Mouse (Mus musculus): ENCODE measurements around the gene Ggct. TPM values are rescaled to one million over a fixed set of nuclear protein-coding genes. Genes with fewer than 3 reads are reported as not detected.

The Ggct gene
- polyA plus RNA-seq, 1 experiment from 2014 or later = 6.3 TPM

DNA sequence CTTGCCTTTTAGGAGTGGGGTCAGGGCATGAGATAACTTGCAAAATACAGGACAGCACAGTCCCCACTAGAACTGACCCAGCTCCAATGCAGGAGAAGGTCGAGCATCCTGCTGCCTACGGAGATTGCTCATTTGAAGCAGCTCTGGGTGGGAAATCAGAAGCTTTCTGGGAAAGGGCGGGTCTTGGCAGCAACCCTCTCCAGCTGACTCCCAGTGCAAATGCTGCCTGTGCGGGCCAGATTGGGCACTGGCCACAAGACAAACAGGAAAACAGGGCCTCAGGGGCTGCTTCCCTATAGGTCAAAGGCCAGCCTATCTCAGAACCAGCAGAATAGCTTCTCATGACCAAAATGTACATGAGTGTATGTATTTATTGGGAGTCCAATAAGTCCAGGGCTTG is 53.1 kb downstream of the Ggct start:
- Histone ChIP-seq H3K9me3 (replicated peaks; ENCODE audit: control insufficient read depth, low read length) (no peaks in the 10 kb centered on the region), H3K36me3 (ENCODE audit: control insufficient read depth, insufficient read depth, low read length) (no peaks in the 10 kb centered on the region), H3K4me3 (ENCODE audit: low read depth, low read length) (no peak overlapping the region), H3K9ac (ENCODE audit: low read depth, low read length) (no peak overlapping the region), H3K27me3 (ENCODE audit: control insufficient read depth, insufficient read depth, low read length) (peaks cover 26% of the 10 kb centered on the region), H3K4me2 (no peak overlapping the region), H3K27ac (ENCODE audit: low read depth, low read length) (no peak overlapping the region), H3K4me1 (ENCODE audit: control insufficient read depth, insufficient read depth, low read length) (peaks cover 8% of the 10 kb centered on the region; the same call in 1 of the 2 replicates)
- no peak; the same call in 1 of the 2 replicates for ATAC-seq (replicated peaks; ENCODE audit: insufficient number of reproducible peaks, low FRiP score, low TSS enrichment)
- WGBS (ENCODE audit: insufficient replicate concordance) = 56% methylated on average over 4 of the region's 4 CpGs

DNA sequence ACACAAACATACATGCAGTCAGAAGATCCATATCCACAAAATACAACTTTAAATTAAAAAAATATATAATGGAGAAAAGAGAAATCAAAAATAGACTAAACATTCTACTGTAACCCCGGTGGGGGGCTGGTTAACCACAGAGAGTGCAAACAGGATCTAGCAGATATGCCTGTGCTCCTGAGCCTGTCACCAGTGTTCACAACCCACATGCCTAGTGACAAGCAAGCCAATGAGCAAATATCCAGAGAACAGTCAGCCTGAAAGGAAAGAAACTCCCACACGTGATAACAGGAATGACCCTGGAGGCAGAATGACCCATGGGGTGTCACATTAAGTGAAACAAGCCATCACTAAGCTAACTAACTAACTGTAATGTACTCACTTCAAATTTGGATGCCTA is 56.3 kb downstream of the Ggct start:
- H3K4me2 ChIP-seq = no peak overlapping the region
- WGBS (ENCODE audit: insufficient replicate concordance) = 45% methylated on average over 2 of the region's 2 CpGs
- no peaks in the 10 kb centered on the region for H3K36me3 ChIP-seq (ENCODE audit: control insufficient read depth, insufficient read depth, low read length)
- H3K9me3 ChIP-seq (replicated peaks; ENCODE audit: control insufficient read depth, low read length) = no peaks in the 10 kb centered on the region
- H3K4me3 ChIP-seq (ENCODE audit: low read depth, low read length) = no peak overlapping the region
- no peak for ATAC-seq (replicated peaks; ENCODE audit: insufficient number of reproducible peaks, low FRiP score, low TSS enrichment)
- no peak overlapping the region for H3K27ac ChIP-seq (ENCODE audit: low read depth, low read length)
- H3K4me1 ChIP-seq (ENCODE audit: control insufficient read depth, insufficient read depth, low read length) = 0 out of 2 replicates have a peak, but pooled peaks cover 6% of the 10 kb centered on the region
- H3K9ac ChIP-seq (ENCODE audit: low read depth, low read length) = no peak overlapping the region
- H3K27me3 ChIP-seq (ENCODE audit: control insufficient read depth, insufficient read depth, low read length) = no peaks in the 10 kb centered on the region; the same call in 1 of the 2 replicates

DNA sequence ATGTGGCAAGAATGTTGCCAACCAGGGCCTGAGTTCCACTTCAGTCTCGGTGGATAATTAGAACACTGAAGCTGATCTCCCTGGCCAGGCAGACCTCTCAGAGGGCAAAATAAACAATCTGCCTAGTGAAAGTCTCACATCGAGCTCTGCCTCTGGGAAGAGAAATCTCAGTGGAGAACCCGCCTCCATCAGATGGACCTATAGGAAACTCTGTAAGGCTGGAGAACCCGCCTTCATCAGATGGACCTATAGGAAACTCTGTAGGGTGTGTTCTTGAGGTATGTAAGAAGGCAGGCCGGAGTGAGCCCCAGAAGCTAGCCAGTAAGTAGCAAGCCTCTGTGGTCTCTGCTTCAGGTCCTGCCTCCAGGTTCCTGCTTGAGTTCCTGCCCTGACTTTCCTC is 57.8 kb downstream of the Ggct start:
- ATAC-seq (replicated peaks; ENCODE audit: insufficient number of reproducible peaks, low FRiP score, low TSS enrichment) = no peak
- Histone ChIP-seq H3K9me3 (replicated peaks; ENCODE audit: control insufficient read depth, low read length) (no peaks in the 10 kb centered on the region), H3K9ac (ENCODE audit: low read depth, low read length) (no peak overlapping the region), H3K27ac (ENCODE audit: low read depth, low read length) (no peak overlapping the region), H3K27me3 (ENCODE audit: control insufficient read depth, insufficient read depth, low read length) (no peaks in the 10 kb centered on the region), H3K4me3 (ENCODE audit: low read depth, low read length) (no peak overlapping the region), H3K36me3 (ENCODE audit: control insufficient read depth, insufficient read depth, low read length) (no peaks in the 10 kb centered on the region), H3K4me1 (ENCODE audit: control insufficient read depth, insufficient read depth, low read length) (0 out of 2 replicates have a peak, but pooled peaks cover 6% of the 10 kb centered on the region), H3K4me2 (no peak overlapping the region)
- WGBS (ENCODE audit: insufficient replicate concordance) = 68% methylated on average over 5 of the region's 5 CpGs

DNA sequence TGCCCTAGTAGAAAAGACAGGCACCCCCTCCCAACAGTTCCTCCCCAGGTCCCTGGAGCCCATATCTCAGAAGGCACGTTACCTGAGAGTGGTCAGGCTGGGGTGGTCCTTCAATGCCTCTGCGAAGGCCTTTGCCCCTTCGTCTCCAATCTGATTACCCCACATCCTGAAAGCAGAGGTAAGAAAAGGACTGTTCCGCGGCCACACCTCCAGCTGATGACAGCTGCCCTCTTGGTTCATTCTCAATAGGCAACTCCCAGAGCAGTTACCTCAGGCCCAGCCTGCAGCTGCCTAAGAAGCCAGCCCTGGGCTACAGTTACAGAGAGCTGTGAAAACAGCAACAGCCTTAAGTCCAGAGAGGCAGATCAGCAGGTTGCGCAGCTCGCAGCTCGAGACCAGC is 58.4 kb downstream of the Ggct start:
- Histone ChIP-seq H3K9ac (ENCODE audit: low read depth, low read length) (no peak overlapping the region), H3K4me3 (ENCODE audit: low read depth, low read length) (no peak overlapping the region), H3K4me2 (no peak overlapping the region), H3K36me3 (ENCODE audit: control insufficient read depth, insufficient read depth, low read length) (no peaks in the 10 kb centered on the region), H3K9me3 (replicated peaks; ENCODE audit: control insufficient read depth, low read length) (no peaks in the 10 kb centered on the region), H3K4me1 (ENCODE audit: control insufficient read depth, insufficient read depth, low read length) (0 out of 2 replicates have a peak, but pooled peaks cover 6% of the 10 kb centered on the region), H3K27ac (ENCODE audit: low read depth, low read length) (no peak overlapping the region), H3K27me3 (ENCODE audit: control insufficient read depth, insufficient read depth, low read length) (no peaks in the 10 kb centered on the region)
- WGBS (ENCODE audit: insufficient replicate concordance) = 61% methylated on average over 8 of the region's 8 CpGs
- ATAC-seq (replicated peaks; ENCODE audit: insufficient number of reproducible peaks, low FRiP score, low TSS enrichment) = no peak

DNA sequence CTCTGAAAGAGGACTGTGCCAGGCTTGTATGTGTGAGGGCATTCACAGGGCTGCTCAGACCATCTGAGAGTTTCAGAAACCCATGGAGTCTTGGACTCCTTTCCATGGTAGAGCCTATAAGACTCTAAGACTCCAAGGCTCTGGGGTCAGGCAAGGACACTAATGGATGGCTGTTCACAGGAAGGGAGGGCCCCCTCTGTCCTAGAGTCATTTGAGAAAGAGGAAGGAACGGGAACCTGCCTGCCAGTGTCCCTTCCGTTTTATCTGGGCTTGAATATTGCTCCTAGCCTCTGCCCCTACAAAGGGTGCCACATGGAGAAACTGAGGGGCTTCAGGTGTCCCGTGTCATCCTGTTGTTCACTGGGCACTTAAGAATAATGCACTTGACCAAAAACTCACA is 58.9 kb downstream of the Ggct start:
- Histone ChIP-seq H3K36me3 (ENCODE audit: control insufficient read depth, insufficient read depth, low read length) (no peaks in the 10 kb centered on the region), H3K9me3 (replicated peaks; ENCODE audit: control insufficient read depth, low read length) (no peaks in the 10 kb centered on the region), H3K4me1 (ENCODE audit: control insufficient read depth, insufficient read depth, low read length) (0 out of 2 replicates have a peak, but pooled peaks cover 6% of the 10 kb centered on the region), H3K27me3 (ENCODE audit: control insufficient read depth, insufficient read depth, low read length) (no peaks in the 10 kb centered on the region), H3K27ac (ENCODE audit: low read depth, low read length) (no peak overlapping the region), H3K9ac (ENCODE audit: low read depth, low read length) (no peak overlapping the region), H3K4me3 (ENCODE audit: low read depth, low read length) (no peak overlapping the region), H3K4me2 (no peak overlapping the region)
- no peak for ATAC-seq (replicated peaks; ENCODE audit: insufficient number of reproducible peaks, low FRiP score, low TSS enrichment)
- WGBS (ENCODE audit: insufficient replicate concordance) = 59% methylated on average over 3 of the region's 3 CpGs

DNA sequence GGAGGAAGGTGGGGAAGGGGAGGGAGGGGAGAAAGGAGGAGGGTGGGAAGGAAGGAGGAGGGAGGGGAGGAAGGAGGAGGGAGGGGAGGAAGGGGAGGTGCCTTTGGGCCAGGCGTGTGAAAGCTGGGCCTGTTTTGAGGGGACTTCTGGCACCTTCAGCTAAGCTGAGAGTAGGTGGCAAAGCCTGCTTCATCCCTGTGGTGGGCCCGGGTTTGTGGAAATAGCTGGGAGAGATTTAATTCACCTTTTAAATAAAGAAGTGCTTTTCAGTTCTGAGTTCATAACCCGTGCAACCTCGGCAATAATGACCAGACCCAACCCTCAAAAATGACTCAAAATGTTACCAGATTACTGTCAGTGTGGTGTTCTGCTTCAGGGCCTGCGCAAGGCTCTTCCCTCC is 59.5 kb downstream of the Ggct start:
- H3K4me3 ChIP-seq (ENCODE audit: low read depth, low read length) = no peak overlapping the region
- H3K27ac ChIP-seq (ENCODE audit: low read depth, low read length) = no peak overlapping the region
- ATAC-seq (replicated peaks; ENCODE audit: insufficient number of reproducible peaks, low FRiP score, low TSS enrichment) = no peak
- no peaks in the 10 kb centered on the region for H3K27me3 ChIP-seq (ENCODE audit: control insufficient read depth, insufficient read depth, low read length)
- 73% methylated on average over 5 of the region's 5 CpGs for WGBS (ENCODE audit: insufficient replicate concordance)
- no peak overlapping the region for H3K9ac ChIP-seq (ENCODE audit: low read depth, low read length)
- H3K9me3 ChIP-seq (replicated peaks; ENCODE audit: control insufficient read depth, low read length) = no peaks in the 10 kb centered on the region
- no peaks in the 10 kb centered on the region for H3K36me3 ChIP-seq (ENCODE audit: control insufficient read depth, insufficient read depth, low read length)
- 0 out of 2 replicates have a peak, but pooled peaks cover 6% of the 10 kb centered on the region for H3K4me1 ChIP-seq (ENCODE audit: control insufficient read depth, insufficient read depth, low read length)
- no peak overlapping the region for H3K4me2 ChIP-seq

Other genes starting within 250 kb of the Ggct start
- gene Znrf2, start 176.0 kb downstream of the Ggct start, polyA plus RNA-seq (2014; fragmentation: Nextera tagmentation; extraction: Ambion mirVana) = 3.1 and 3.2 TPM in 2 replicates
- 2.3 and 3.2 TPM in 2 replicates for gene Nod1, start 20.3 kb downstream of the Ggct start, polyA plus RNA-seq (2014; fragmentation: Nextera tagmentation; extraction: Ambion mirVana)
- gene Gars, start 45.1 kb upstream of the Ggct start, polyA plus RNA-seq (2014; fragmentation: Nextera tagmentation; extraction: Ambion mirVana) = 206 and 210 TPM in 2 replicates
- gene Crhr2, start 140.1 kb upstream of the Ggct start, polyA plus RNA-seq (2014; fragmentation: Nextera tagmentation; extraction: Ambion mirVana) = 4.2 and 5.3 TPM in 2 replicates
- gene Inmt, start 182.1 kb upstream of the Ggct start, polyA plus RNA-seq (2014; fragmentation: Nextera tagmentation; extraction: Ambion mirVana) = not detected in 2 replicates
- 8.0 and 9.2 TPM in 2 replicates for gene Mindy4, start 210.4 kb upstream of the Ggct start, polyA plus RNA-seq (2014; fragmentation: Nextera tagmentation; extraction: Ambion mirVana)